Mouse (Mus musculus) liver, embryonic 14.5 days (tissue): ENCODE measurements at regions not wholly inside any gene's neighbourhood (a gene's known extent, or its start where the extent isn't known, plus 50 kb on each side); places are given as distances from the start of the nearest gene placed in this dataset.

Experiments used
- CTCF ChIP-seq: IDR thresholded peaks from 2 replicates; pipeline ENCODE4 v1.5.1; 2016; ENCODE audit warnings: antibody characterized with exemption, low read depth, control low read depth
- EP300 ChIP-seq: IDR thresholded peaks from 2 replicates; pipeline ENCODE4 v1.6.1; 2016; ENCODE audit warnings: antibody characterized with exemption, low read depth

DNA sequence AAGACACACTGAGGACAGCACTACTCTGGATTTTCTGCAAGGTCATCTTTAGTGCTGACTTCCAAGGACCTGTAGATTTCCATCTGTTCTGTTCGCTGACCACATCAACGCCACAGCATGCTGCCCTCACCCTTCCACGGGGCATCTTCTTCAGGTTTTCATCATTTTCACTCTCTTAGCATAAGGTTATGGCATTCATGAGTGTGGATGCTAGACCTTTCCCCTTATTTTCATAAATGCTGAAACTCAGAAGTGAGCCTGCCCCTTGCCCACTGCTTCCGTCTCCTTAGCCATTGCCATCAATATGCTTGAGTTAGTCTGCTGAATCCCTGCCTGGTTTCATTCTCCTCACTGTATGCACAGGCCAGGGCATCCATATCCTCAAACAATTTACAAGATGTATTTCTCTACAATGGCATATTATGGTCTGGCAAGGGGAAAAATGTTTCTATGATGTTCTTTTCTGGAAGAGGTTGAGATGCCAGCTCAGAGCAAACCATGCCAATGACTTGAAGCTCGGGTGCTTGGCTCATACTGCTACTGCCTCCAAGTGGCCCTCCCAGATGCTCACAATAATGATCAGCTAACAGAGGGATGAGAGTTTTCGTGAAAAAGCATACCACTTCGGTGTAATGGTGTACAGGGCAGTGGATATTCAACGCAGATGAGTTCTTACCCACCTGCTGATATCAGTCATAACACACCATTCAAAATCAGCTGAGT lies 324.6 kb downstream of the Ppp3ca start:
- TF ChIP-seq CTCF (no peak), EP300 (no peak)
